Mouse (Mus musculus): ENCODE data around the gene Eif4h. TPM values are rescaled to one million over a fixed set of nuclear protein-coding genes. Genes with fewer than 3 reads are reported as not detected.

Gene Eif4h
- polyA plus RNA-seq, 1 experiment, result 183 TPM

- no peaks in the 10 kb centered on the region for H3K36me3 ChIP-seq (ENCODE audit: control insufficient read depth, insufficient read depth, low read length)
- H3K4me1 ChIP-seq (ENCODE audit: control insufficient read depth, insufficient read depth, low read length), result peaks cover 5% of the 10 kb centered on the region
- no peak overlapping the region for H3K27ac ChIP-seq (ENCODE audit: control insufficient read depth, insufficient read depth, low read depth, low read length)
- no peak overlapping the region for H3K4me3 ChIP-seq (ENCODE audit: control insufficient read depth, low read depth, low read length)
- TF ChIP-seq POLR2A (IDR thresholded peaks at IDR 0.05; ENCODE audit: control insufficient read depth, low read depth, low read length) (no peak), CTCF (IDR thresholded peaks at IDR 0.05; ENCODE audit: control insufficient read depth, insufficient read depth, insufficient replicate concordance, low read depth, low read length) (no peak)
- H3K27me3 ChIP-seq (ENCODE audit: control insufficient read depth, insufficient read depth, low read length), result no peaks in the 10 kb centered on the region
Measured at GRCm38 (mm10) chr5:134576517-134577220, 62.6 kb downstream of the Eif4h start.

- Histone ChIP-seq H3K27ac (ENCODE audit: control insufficient read depth, insufficient read depth, low read depth, low read length) (no peak overlapping the region), H3K27me3 (ENCODE audit: control insufficient read depth, insufficient read depth, low read length) (no peaks in the 10 kb centered on the region), H3K36me3 (ENCODE audit: control insufficient read depth, insufficient read depth, low read length) (no peaks in the 10 kb centered on the region), H3K4me3 (ENCODE audit: control insufficient read depth, low read depth, low read length) (no peak overlapping the region), H3K4me1 (ENCODE audit: control insufficient read depth, insufficient read depth, low read length) (peaks cover 7% of the 10 kb centered on the region)
- no peak for TF ChIP-seq CTCF (IDR thresholded peaks at IDR 0.05; ENCODE audit: control insufficient read depth, insufficient read depth, insufficient replicate concordance, low read depth, low read length)
- TF ChIP-seq POLR2A (IDR thresholded peaks at IDR 0.05; ENCODE audit: control insufficient read depth, low read depth, low read length), result no peak
Measured at GRCm38 (mm10) chr5:134575833-134576232, 63.5 kb downstream of the Eif4h start.

- no peaks in the 10 kb centered on the region for H3K27me3 ChIP-seq (ENCODE audit: control insufficient read depth, insufficient read depth, low read length)
- peaks cover 7% of the 10 kb centered on the region for H3K4me1 ChIP-seq (ENCODE audit: control insufficient read depth, insufficient read depth, low read length)
- no peak overlapping the region for H3K4me3 ChIP-seq (ENCODE audit: control insufficient read depth, low read depth, low read length)
- TF ChIP-seq POLR2A (IDR thresholded peaks at IDR 0.05; ENCODE audit: control insufficient read depth, low read depth, low read length) (no peak), CTCF (IDR thresholded peaks at IDR 0.05; ENCODE audit: control insufficient read depth, insufficient read depth, insufficient replicate concordance, low read depth, low read length) (no peak)
- H3K36me3 ChIP-seq (ENCODE audit: control insufficient read depth, insufficient read depth, low read length), result no peaks in the 10 kb centered on the region
- H3K27ac ChIP-seq (ENCODE audit: control insufficient read depth, insufficient read depth, low read depth, low read length), result no peak overlapping the region
Measured at GRCm38 (mm10) chr5:134572508-134573214, 66.6 kb downstream of the Eif4h start.

- H3K27ac ChIP-seq (ENCODE audit: control insufficient read depth, insufficient read depth, low read depth, low read length), result peak overlapping the region; percentile 56; the same call in 1 of the 2 replicates
- no peaks in the 10 kb centered on the region for H3K27me3 ChIP-seq (ENCODE audit: control insufficient read depth, insufficient read depth, low read length)
- no peak for TF ChIP-seq CTCF (IDR thresholded peaks at IDR 0.05; ENCODE audit: control insufficient read depth, insufficient read depth, insufficient replicate concordance, low read depth, low read length)
- no peak for TF ChIP-seq POLR2A (IDR thresholded peaks at IDR 0.05; ENCODE audit: control insufficient read depth, low read depth, low read length)
- peaks cover 7% of the 10 kb centered on the region for H3K4me1 ChIP-seq (ENCODE audit: control insufficient read depth, insufficient read depth, low read length)
- H3K4me3 ChIP-seq (ENCODE audit: control insufficient read depth, low read depth, low read length), result peak overlapping the region; percentile 79
- no peaks in the 10 kb centered on the region for H3K36me3 ChIP-seq (ENCODE audit: control insufficient read depth, insufficient read depth, low read length)
Measured at GRCm38 (mm10) chr5:134571730-134572507, 67.4 kb downstream of the Eif4h start.

Other genes with a start within 250 kb of the Eif4h start
- gene Gtf2ird1, start 182.8 kb downstream of the Eif4h start, polyA plus RNA-seq (2012; rRNA removed), result 29.1 and 40.3 TPM in 2 replicates
- gene Clip2, start 87.1 kb downstream of the Eif4h start, polyA plus RNA-seq (2012; rRNA removed), result 4.2 and 5.7 TPM in 2 replicates
- 0.27 and 0.43 TPM in 2 replicates for gene Syna, start 79.3 kb downstream of the Eif4h start, polyA plus RNA-seq (2012; rRNA removed)
- gene Rfc2, start 58.1 kb downstream of the Eif4h start, polyA plus RNA-seq (2012; rRNA removed), result 304 and 310 TPM in 2 replicates
- gene Lat2, start 24.5 kb downstream of the Eif4h start, polyA plus RNA-seq (2012; rRNA removed), result 8.0 and 8.3 TPM in 2 replicates
- gene Limk1, start 49.1 kb upstream of the Eif4h start, polyA plus RNA-seq (2012; rRNA removed), result 16.3 and 19.5 TPM in 2 replicates
- gene Eln, start 107.8 kb upstream of the Eif4h start, polyA plus RNA-seq (2012; rRNA removed), result 12.8 and 13.8 TPM in 2 replicates

Data from testis, adult 2 months (tissue).